Mouse (Mus musculus) kidney, postnatal 14 days (tissue): ENCODE data around the gene Ckb.

ENCODE experiments used
- DNase-seq: peaks from one replicate; pipeline ENCODE4 v3.0.0; 2022; ENCODE audit warnings: mixed read lengths

Gene Ckb

DNA sequence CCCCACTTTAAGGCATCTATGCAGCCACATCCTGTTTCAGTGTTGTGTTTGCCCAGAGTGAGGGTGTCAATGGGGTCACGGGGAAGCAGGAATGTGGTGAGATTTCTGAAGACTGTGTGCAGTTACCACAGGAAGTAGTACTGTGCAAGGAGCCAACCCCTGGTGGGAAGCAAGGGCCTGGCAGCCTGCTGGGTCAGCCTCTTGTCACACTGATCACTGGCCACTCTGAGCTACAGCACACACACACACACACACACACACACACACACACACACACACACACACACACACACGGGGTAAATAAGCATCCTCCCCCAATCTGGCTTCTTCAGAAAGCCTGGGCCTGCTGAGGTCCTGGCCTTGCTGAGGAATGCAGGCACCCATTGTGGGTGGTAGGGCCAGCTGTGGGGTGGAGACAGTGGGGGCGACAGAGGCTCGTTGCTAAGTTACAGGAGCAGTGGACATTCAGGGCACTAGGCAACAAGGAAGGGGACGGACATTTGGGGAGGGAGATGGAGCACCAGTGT is 19.3 kb upstream of the Ckb start:
- DNase-seq: peak; percentile 59

DNA sequence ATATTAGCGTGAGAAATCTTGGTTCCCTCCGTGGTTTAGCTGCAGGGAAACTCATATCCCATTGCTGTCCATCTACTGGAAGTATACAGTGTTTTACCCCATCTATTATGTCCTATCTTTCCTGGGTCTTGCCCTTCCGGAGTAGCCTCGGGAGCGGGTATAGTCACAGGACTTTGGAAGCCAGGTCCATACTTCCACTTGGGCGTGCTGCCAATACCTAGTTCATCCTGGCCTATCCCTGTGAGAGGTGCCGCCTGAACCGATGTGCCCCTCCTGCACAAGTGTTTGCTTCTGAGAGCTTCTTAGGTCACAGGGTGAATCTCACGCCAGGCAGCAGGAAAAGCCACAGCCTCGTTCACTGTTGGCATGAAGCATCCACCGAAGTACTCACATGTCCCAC is 17.3 kb upstream of the Ckb start:
- peak; percentile 85 for DNase-seq

DNA sequence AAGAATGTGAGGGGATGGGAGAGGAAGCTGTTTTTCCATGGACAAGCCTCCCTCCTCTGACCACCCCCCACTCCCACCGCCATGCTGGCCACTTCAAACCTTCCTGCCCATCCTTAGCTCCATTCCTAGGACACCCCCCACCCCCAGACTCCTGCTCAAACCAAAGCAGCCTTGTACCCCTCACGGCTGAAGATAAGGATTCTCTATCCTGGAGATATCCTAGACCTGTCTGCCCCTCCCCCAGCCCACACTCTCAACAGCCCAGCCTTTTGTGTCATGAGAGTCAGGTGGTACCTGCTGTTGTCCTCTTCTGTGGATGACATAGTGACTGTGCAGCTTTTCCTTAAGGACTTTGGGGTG is 15.9 kb upstream of the Ckb start:
- DNase-seq: no peak

DNA sequence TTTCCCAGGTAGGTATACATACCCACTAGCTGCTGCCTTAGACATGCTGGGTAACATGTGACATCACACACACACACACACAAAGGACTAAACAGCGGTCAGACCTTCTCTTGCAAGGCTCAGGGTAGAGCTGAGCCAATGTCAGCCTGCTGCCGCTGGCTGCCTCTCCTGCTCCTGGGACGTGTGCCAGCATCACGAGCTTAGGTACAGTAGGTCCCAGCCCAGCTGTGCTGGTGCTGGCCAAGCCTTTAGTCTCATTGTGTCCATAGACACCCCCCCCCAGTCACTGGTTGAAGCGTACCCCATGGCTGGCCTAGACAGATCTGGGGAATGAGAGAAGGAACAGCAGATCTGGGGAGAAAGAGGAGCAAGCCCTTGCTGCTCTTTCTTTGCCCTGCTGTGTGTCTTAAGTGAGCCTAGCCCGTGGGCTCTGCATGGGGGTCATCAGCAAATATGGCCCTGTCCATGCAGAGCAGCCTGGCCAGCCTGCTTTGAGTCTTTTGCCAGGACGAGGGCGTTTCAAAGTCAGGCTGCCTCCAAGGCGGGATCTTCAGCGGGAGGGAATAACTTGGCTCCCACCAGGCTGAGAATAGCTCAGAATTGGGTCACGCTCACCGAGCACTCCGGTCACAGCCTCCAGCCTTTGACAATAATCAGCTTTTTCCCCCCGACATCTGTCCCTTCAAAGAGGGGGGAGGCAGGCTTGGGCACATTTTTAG is 15.4 kb upstream of the Ckb start:
- peak; percentile 93 for DNase-seq

DNA sequence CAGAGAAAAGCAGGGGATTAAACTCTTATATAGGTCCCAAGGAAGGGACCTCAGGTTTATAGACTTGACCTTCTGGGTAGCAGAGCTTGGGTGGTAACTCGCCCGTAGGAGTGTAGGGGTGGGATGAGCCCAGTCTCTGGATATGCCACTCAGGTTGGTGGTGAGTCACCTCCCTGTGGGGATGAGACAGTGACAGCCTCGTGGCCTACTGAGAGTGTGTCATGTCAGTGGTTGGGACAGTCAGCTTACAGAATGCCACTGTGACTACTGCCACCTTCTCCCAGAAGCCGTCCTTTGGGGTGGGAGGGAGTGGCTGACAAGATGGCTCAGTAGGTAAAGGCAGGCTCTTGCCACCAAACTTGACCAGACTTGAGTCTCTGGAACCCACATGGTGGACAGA is 14.3 kb upstream of the Ckb start:
- no peak for DNase-seq

DNA sequence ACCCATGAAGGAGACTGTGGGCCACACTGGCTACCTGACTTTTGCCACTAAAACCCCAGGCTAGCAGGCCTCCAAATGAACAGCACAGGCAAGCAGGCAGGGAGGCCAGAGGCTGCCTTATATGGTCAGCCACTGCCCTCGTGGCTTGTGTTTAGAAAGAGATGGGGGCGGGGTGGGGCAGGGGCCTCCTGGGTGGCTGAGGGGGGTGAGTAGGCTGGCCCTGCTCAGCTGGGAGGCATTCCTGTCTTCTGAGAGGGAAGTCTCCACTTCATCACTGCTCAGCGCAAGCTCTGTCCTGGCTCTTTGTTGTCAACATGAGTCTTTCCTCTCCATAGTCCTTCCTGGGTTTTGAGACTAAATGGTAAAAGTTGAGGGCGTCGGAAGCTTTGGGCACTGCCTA is 10.7 kb upstream of the Ckb start:
- DNase-seq: no peak

DNA sequence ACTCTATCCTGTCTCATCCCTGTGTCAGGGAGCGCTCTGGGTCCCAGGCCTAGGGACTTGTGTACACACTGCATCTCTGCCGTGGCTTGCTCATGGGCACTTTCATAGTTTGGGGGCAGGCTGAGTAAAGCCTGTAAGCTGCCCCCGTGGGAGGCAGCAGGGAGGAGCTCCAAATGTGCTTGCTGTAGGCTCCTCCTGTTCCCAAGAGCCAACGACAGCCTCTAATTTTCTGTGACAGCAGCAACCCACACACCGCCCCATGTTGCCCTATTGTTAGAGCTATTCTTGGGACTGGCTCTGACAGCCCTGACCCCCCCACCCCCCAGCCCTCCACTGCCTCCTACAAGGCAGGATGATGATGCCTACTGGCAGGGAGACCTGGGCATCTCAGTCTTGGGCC is 9.9 kb upstream of the Ckb start:
- no peak for DNase-seq

DNA sequence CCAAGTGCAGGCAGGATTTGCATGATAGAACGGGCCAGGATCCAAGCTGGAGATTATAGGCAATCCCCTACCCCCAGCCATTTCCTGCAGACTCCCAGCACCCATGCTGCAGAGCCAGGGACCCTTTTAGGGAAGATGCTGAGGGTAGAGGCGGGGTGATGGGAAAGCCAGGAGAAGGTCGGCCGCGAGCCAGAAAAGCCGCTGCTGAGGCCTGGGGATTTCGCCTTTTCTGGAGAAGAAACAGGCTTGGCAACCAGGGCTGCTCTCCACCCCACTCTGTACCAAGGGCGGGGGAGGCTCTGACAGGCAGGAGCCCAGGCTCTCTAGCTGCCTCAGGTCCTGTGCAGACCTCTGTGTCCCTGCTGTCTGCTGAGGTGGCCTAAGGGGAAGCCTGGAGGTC is 9.2 kb upstream of the Ckb start:
- DNase-seq: no peak

DNA sequence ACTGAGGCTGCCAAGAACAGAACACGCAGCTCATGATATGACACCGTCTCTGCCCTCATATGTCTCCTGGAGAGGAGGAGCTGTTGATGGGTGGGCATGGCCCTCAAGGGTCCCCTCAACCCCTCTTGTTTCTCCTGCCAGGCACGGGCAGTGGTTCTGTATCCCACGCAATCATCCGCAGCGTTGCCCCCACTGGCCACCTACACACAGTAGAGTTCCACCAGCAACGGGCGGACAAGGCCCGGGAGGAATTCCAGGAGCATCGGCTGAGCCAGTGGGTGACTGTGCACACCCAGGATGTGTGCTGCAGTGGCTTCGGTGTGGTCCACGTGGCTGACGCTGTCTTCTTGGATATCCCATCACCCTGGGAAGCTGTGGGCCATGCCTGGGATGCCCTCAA is 8.5 kb upstream of the Ckb start:
- no peak for DNase-seq

DNA sequence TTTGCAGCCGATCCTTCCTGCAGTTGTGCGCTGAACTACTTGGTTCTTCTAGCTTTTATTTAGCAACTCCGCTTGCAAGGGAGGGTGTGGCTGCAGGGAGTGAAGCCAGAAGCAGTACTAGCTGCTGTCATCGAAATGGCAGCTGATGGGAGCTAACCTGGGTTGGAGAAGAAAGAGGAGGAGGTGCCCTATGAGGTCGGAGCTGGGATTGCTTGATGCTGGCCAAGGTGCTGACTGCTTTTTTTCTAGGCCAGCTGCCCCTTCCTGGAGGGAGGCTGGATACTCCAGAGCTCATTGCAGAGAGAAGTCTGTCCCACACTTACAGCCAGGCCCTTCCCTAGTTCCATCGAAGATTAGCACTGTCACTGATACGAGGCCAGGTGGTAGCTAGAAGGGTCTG is 6.9 kb upstream of the Ckb start:
- no peak for DNase-seq

DNA sequence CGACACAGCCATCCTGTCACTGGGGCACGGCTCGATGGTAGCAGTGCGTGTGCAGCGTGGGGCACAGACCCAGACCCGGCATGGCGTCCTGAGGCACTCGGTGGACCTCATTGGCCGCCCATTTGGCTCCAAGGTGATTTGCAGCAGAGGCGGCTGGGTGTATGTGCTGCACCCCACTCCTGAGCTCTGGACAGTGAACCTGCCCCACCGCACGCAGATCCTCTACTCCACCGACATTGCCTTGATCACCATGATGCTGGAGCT is 6.5 kb upstream of the Ckb start:
- DNase-seq: no peak

DNA sequence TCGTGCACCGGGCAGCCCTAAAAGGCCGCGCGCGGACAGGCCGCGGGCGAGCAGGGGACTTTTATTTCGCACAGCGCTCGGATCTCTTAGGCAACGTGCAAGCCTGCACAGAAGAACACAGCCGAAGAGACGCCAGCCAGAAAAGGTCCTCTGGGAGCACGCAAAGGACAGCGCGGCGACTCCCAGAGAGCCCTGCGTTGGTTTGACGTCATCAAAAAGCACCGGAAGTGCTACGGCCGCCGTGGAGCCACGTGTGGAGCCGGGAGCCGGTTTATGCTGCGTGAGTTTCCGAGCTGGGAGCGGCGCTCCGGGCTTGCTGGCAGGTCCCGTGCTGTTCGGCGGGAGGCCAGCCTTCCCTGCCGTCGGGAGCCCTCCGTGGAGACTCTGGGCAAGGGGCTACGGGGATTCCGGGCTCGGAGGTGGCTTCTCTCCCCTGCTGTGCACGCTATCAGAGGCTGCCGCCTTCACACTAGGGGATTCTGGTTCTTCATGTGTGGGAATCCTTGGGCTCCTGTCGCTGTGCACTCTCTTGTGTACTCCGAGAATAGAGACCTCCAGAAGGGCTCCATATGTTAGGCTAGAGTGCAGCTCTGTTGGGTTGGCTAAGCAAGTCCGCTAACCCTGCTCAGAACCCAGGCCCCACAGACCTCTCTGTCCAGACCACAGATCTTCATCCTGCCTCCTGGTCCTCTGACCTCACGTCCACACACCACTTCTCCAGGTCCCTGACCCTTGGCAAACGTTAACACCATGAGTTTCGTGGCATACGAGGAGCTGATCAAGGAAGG is 5.9 kb upstream of the Ckb start, which contains the start of gene Trmt61a:
TSS of gene Trmt61a (plus strand) at position 224 of the 788 bp plus-strand sequence.
- peak; percentile 93 for DNase-seq

DNA sequence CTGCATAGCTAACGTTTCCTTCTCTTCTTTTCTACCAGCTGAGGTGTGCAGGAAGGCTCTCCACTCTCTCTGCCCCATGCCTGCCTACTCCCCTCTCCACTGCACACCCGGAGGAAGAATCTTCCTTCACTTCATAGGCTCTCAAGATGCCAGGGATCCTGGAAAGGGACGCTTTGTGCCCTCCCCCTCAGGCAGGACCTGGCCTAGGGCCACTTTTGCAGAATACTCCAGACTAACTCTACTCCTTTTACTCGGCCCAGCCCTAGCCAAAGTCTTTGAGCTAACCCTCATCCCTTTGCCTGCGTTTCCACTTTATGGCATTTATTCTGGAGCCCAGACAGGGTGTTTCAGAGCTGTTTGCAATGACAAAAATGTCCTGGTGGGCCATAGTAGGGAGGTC is 5.3 kb upstream of the Ckb start:
- DNase-seq: no peak

DNA sequence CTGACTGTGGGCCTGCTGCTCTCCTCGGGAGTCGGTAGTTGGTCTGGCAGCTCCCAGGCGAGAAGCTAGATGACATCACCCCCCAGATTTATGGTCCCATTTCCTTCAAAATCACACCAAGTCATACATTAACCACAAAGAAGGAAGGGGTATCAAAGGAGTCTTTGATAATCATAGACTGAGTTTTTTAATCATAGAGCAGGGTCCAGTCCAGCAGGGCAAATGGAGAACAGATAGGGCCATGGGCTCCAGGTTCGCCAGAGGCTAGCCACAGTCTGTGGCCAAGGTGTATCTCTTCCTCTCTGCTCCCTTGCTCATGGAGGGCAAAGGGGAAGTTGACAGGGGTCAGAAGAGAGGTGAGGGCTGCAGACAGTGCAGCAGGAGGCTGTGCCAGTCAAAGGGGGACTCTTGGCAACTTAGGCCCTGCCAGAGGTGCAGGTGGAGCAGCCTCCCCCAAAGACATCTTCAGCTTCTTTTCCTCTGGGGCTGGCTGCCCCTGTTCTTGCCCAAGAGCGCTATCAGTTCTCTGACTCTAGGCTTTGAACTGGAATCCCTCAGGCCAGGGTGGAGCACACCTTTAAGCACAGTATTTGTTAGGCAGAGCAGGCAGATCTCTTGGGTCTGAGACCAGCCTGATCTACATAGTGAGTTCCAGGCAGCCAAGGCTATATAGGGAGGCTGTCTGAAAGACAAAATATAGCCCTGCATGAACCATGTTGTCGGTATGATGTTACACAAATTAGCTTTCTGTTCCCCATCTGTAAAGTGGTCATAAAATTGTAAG is 3.9 kb upstream of the Ckb start:
- no peak for DNase-seq

DNA sequence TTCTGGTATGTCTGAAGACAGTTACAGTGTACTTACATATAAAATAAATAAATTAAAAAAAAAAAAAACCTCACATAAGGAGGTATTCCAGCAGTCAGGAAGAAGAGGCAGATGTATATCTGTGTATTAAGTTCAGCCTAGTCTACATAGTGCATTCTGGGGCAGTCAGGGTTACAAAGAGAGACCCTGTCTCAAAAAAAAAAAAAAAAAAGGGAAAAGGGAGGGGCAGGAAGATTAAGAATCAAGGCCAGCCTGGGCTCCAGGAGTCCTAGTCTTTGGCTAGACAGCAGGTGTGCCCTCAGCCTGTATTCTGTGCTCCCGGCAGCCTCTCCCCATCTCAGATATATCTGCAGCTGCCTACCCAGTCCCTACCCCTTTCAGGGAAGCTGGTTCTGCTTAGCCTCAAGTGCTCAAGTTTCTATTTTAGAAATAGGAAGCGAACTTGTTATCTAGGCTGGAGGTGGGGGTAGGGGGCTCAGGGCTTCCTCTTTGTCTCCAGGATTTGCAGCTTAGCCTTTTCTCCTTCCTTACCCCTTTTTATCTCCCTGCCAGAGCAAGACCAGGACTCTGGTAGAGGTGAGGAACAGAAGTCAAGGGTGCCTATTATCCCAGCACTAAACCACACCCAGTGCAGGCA is 2.8 kb upstream of the Ckb start:
- no peak for DNase-seq

DNA sequence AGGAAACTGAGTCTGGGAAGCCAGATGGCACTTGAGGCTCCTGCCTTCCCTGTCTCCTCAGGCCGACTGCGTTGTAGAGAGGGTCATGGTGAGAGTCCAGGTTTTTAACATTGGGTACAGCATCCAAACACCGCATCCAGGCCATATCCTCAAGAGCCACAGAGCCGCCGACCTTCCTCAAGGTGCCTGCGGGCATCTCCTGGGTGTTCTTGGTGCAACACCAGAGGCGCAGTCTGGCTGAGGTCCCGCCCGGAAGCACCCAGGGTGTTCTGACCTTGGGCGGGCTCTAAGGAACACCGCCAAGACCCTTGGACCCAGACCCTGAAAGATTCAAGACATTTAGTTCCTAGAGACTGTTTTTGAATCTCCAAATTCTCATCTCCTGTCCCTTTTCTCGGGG is 443 bp upstream of the Ckb start:
- peak; percentile 34 for DNase-seq

DNA sequence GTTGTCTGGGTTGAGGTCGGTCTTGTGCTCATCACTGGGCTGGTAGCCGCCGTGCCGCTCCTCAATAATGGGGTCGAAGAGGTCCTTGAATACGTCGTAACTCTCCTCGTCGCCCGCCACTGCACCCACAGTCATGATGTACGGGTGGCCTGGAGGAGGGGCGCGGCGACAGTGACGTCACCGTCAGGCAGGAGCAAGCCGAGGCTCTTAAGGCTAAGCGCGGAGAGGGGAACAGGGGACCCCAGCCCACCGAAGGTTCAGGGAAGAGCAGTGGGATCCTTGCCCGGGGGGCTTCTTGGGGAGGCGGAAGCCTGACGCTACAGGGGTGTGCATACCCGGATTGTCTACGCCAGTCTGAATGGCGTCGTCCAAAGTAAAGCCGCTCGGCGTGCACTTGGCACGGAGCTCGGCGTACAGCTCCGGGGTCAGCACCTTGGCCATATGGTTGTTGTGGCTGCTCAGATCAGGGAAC is 671 bp downstream of the Ckb start:
- peak; percentile 70 for DNase-seq

DNA sequence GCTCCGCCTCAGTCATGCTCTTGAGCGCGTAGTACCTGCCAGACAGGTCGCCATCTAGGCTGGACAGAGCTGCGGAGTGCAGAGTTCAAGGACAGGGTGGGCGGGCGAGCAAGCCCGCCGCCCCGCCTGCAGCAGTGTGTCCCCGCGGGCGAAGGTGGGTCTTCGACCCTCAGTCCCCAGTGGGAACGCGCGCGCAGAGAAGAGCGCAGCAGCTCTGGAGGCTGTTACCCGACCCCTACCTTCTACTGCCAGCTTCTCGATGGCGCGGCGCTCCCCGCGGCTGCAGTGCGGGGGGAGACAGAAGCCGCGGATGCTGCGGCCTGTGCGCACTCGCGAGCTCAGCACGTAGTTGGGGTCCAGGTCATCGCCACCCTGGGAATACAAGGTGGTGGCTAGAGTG is 1.2 kb downstream of the Ckb start:
- no peak for DNase-seq

DNA sequence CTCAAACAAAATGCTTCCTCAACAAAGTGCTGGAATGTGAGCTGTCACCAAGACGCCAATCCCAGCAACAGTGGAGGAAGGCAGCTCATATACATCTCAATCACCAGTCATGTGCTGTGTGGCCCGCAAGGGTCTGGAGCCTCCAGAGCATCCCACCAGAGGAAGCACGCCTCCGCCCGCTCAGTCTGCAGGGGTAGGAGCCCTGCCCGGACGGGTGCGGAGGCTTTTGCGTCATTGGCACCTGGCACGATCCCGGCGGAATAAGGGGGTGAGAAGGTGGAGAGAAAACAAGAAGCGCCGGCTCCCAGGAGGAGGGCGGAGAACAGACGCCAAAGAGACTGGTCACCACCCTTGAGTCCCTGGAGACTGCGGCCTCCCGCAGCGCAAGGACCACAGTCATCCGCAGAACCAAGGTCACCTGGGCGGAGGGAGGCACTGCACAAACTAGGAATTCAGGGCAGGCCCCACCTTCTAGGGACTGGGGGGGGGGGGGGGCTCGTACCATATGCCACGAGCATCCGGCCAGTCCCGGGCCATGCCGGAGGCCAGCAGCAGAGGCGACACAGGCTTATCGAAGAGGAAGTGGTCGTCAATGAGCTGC is 1.7 kb downstream of the Ckb start:
- peak; percentile 52 for DNase-seq

DNA sequence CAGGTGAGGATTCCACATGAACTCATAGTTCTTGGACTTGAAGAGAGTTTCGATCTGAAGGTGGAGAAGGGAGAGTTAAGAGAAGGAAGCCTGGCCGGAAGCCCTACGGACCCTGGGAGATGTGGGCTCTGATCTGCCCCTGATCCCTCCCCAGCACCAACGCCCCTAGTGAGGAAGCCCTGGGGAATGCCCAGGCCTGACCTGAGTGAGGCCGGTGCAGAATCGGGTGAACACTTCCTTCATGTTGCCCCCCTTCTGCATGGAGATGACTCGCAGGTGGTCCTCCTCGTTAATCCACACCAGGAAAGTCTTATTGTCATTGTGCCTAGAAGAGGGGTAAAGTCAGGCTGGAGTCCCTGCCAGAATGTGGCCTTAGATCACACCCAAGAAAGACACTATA is 2.2 kb downstream of the Ckb start:
- no peak for DNase-seq

DNA sequence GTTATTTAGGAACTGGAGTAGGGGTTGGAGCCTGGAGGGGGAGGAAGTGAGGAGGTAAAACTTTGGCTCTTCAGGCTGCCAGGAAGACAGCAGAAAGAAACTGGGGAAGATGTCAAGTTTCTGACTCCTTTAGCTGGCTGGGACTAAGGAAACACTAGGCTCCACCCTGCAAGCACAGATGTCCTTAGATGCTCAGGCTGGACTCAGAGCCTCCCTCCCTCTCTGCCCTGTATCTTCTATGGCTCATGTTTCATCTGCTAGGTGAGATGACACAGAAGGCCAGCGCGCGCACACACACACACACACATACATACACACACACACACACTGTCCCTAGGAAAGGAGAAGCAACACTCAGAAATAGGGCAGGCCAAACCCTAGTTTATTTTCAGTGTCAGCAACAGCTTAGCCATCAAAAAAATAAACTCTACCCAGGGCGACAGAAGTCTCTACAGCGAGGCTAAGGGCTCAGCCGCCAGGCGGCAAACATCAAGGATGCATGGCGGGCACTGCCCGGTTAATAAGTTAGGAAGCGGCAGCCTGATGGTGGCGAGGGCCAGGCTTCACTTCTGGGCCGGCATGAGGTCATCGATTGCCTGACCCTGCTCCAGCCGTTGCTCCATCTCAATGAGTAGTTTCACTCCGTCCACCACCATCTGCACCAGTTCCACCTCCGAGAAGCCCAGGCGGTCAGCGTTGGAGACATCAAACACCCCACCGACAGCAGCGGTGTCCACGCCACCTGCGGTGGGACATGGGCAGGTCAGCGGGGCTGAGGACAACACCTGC is 2.9 kb downstream of the Ckb start:
- peak; percentile 54 for DNase-seq

DNA sequence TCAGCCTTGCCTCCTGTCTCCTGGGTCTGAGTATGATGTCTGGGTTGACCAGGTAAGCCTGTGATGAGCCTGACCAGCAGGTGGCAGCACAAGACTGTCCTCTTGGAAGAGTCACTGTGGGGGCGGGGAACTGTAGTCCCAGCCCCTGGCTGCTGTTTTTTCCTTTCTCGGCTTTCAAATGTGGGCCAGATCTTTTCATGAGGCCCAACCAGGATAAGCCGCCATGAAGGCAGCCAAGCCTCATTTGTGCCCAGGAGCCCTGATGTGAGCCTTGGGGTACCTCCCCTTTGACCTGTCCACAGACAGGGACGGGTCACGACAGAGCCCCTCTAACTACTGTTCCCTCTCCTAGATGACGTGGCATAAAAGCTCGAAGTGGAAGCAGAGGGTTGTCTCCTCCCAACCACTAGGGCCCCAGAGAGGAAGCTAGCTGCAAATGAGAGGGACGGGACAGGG is 3.7 kb downstream of the Ckb start:
- DNase-seq: peak; percentile 96
